Mouse (Mus musculus): Measurements from ENCODE around the gene Atr. TPM values are rescaled to one million over a fixed set of nuclear protein-coding genes. Genes with fewer than 3 reads are reported as not detected.

Atr gene
- polyA plus RNA-seq, 1 experiment from 2014 or later: 13.2 TPM

- H3K36me3 ChIP-seq: peaks cover 52% of the 10 kb centered on the region
- WGBS: 91% methylated on average over 6 of the region's 6 CpGs
- H3K9me3 ChIP-seq (replicated peaks): no peaks in the 10 kb centered on the region
Measured at GRCm38 (mm10) chr9:95979896-95980295, 122.5 kb downstream of the Atr start.

GRCm38 (mm10) chr9:95992255-95992654 lies 134.9 kb downstream of the Atr start:
- Histone ChIP-seq H3K27me3 (no peaks in the 10 kb centered on the region), H3K9me3 (replicated peaks) (no peaks in the 10 kb centered on the region), H3K36me3 (peaks cover 45% of the 10 kb centered on the region), H3K4me3 (replicated peaks) (no peak overlapping the region), H3K9ac (no peak overlapping the region), H3K4me2 (replicated peaks) (no peak overlapping the region), H3K4me1 (no peaks in the 10 kb centered on the region), H3K27ac (replicated peaks) (no peak overlapping the region)
- no peak for ATAC-seq (ENCODE audit: insufficient number of reproducible peaks, low FRiP score, low TSS enrichment, low read depth)
- 95% methylated on average over 2 of the region's 2 CpGs for WGBS

More at GRCm38 (mm10) chr9:95979896-95980295, 122.5 kb downstream of the Atr start:
- no peaks in the 10 kb centered on the region for H3K27me3 ChIP-seq
- H3K9ac ChIP-seq: no peak overlapping the region
- H3K4me1 ChIP-seq: no peaks in the 10 kb centered on the region
- no peak overlapping the region for H3K4me3 ChIP-seq (replicated peaks)
- H3K27ac ChIP-seq (replicated peaks): no peak overlapping the region
- ATAC-seq (ENCODE audit: insufficient number of reproducible peaks, low FRiP score, low TSS enrichment, low read depth): no peak
- no peak overlapping the region for H3K4me2 ChIP-seq (replicated peaks)

Other genes starting within 250 kb of the Atr start
- 8.7 and 11.8 TPM in 2 replicates for gene Pcolce2, start 220.0 kb upstream of the Atr start, polyA plus RNA-seq (2015; fragmentation: Nextera tagmentation; extraction: Ambion mirVana)
- gene Trpc1, start 107.2 kb upstream of the Atr start, polyA plus RNA-seq (2015; fragmentation: Nextera tagmentation; extraction: Ambion mirVana): 2.9 and 3.3 TPM in 2 replicates
- gene Pls1, start 12.3 kb upstream of the Atr start, polyA plus RNA-seq (2015; fragmentation: Nextera tagmentation; extraction: Ambion mirVana): 4.6 and 6.1 TPM in 2 replicates
- gene Xrn1, start 97.2 kb downstream of the Atr start, polyA plus RNA-seq (2015; fragmentation: Nextera tagmentation; extraction: Ambion mirVana): 15.7 and 16.1 TPM in 2 replicates

Data from embryonic facial prominence, embryonic 15.5 days (tissue).